Mouse (Mus musculus): ENCODE measurements at regions not wholly inside any gene's neighbourhood (a gene's known extent, or its start where the extent isn't known, plus 50 kb on each side); places are given as distances from the start of the nearest gene placed in this dataset.
"Not testable (repeated sequence)": the region's sequence is repeated elsewhere in the genome, so short reads cannot be mapped to it uniquely, and the experiment has no call there.

- no peaks in the 10 kb centered on the region for H3K4me1 ChIP-seq (ENCODE audit: control insufficient read depth, insufficient read depth, low read length)
Observed at GRCm38 (mm10) chr8:24386462-24386861, 339.2 kb downstream of the Adam3 start.

GRCm38 (mm10) chr8:24383963-24384435 lies 341.7 kb downstream of the Adam3 start:
- no peak for TF ChIP-seq CTCF (IDR thresholded peaks at IDR 0.05; ENCODE audit: insufficient read depth, low read depth, low read length)
- no peak for TF ChIP-seq POLR2A (IDR thresholded peaks at IDR 0.05; ENCODE audit: insufficient read depth, low read depth, low read length)
- Histone ChIP-seq H3K4me3 (ENCODE audit: insufficient read depth, low read depth, low read length) (no peak overlapping the region), H3K27ac (ENCODE audit: insufficient read depth, low read depth, low read length) (no peak overlapping the region), H3K4me1 (ENCODE audit: control insufficient read depth, insufficient read depth, low read length) (no peaks in the 10 kb centered on the region)
- 66% methylated on average over 8 of the region's 8 CpGs for WGBS

More at GRCm38 (mm10) chr8:24386462-24386861, 339.2 kb downstream of the Adam3 start:
- Histone ChIP-seq H3K27ac (ENCODE audit: insufficient read depth, low read depth, low read length) (no peak overlapping the region), H3K4me3 (ENCODE audit: insufficient read depth, low read depth, low read length) (no peak overlapping the region)
- WGBS, result 2% methylated on average over 3 of the region's 3 CpGs
- TF ChIP-seq CTCF (IDR thresholded peaks at IDR 0.05; ENCODE audit: insufficient read depth, low read depth, low read length), result peak; percentile 69
- TF ChIP-seq POLR2A (IDR thresholded peaks at IDR 0.05; ENCODE audit: insufficient read depth, low read depth, low read length), result no peak

- 79% methylated on average over 14 of the region's 14 CpGs for WGBS
- Histone ChIP-seq H3K4me1 (ENCODE audit: control insufficient read depth, insufficient read depth, low read length) (no peaks in the 10 kb centered on the region), H3K4me3 (ENCODE audit: insufficient read depth, low read depth, low read length) (no peak overlapping the region), H3K27ac (ENCODE audit: insufficient read depth, low read depth, low read length) (no peak overlapping the region)
- TF ChIP-seq CTCF (IDR thresholded peaks at IDR 0.05; ENCODE audit: insufficient read depth, low read depth, low read length) (no peak), POLR2A (IDR thresholded peaks at IDR 0.05; ENCODE audit: insufficient read depth, low read depth, low read length) (no peak)
Observed at GRCm38 (mm10) chr8:24383130-24383962, 342.3 kb downstream of the Adam3 start.

GRCm38 (mm10) chr8:24381666-24382253 lies 343.9 kb downstream of the Adam3 start:
- no peaks in the 10 kb centered on the region for H3K4me1 ChIP-seq (ENCODE audit: control insufficient read depth, insufficient read depth, low read length)
- WGBS, result 91% methylated on average over 3 of the region's 3 CpGs
- TF ChIP-seq CTCF (IDR thresholded peaks at IDR 0.05; ENCODE audit: insufficient read depth, low read depth, low read length) (no peak), POLR2A (IDR thresholded peaks at IDR 0.05; ENCODE audit: insufficient read depth, low read depth, low read length) (no peak)
- no peak overlapping the region for H3K4me3 ChIP-seq (ENCODE audit: insufficient read depth, low read depth, low read length)
- H3K27ac ChIP-seq (ENCODE audit: insufficient read depth, low read depth, low read length), result no peak overlapping the region

- no peak overlapping the region for H3K27ac ChIP-seq (ENCODE audit: insufficient read depth, low read depth, low read length)
- H3K4me3 ChIP-seq (ENCODE audit: insufficient read depth, low read depth, low read length), result no peak overlapping the region
- no peaks in the 10 kb centered on the region for H3K4me1 ChIP-seq (ENCODE audit: control insufficient read depth, insufficient read depth, low read length)
- TF ChIP-seq POLR2A (IDR thresholded peaks at IDR 0.05; ENCODE audit: insufficient read depth, low read depth, low read length) (no peak), CTCF (IDR thresholded peaks at IDR 0.05; ENCODE audit: insufficient read depth, low read depth, low read length) (no peak)
Observed at GRCm38 (mm10) chr8:24378070-24378469, 347.6 kb downstream of the Adam3 start.

GRCm38 (mm10) chr8:24376846-24377245 lies 348.8 kb downstream of the Adam3 start:
- not testable (repeated sequence) for H3K4me1 ChIP-seq (ENCODE audit: control insufficient read depth, insufficient read depth, low read length); H3K4me3 ChIP-seq (ENCODE audit: insufficient read depth, low read depth, low read length); H3K27ac ChIP-seq (ENCODE audit: insufficient read depth, low read depth, low read length)
- WGBS, result 88% methylated on average over 10 of the region's 10 CpGs

GRCm38 (mm10) chr8:24374503-24374902 lies 351.1 kb downstream of the Adam3 start:
- Histone ChIP-seq H3K27ac (ENCODE audit: insufficient read depth, low read depth, low read length) (no peak overlapping the region), H3K4me3 (ENCODE audit: insufficient read depth, low read depth, low read length) (no peak overlapping the region), H3K4me1 (ENCODE audit: control insufficient read depth, insufficient read depth, low read length) (no peaks in the 10 kb centered on the region)
- 85% methylated on average over 1 of the region's 1 CpGs for WGBS
- TF ChIP-seq CTCF (IDR thresholded peaks at IDR 0.05; ENCODE audit: insufficient read depth, low read depth, low read length), result no peak
- no peak for TF ChIP-seq POLR2A (IDR thresholded peaks at IDR 0.05; ENCODE audit: insufficient read depth, low read depth, low read length)

- 0 out of 2 replicates have a peak, but pooled peaks cover 6% of the 10 kb centered on the region for H3K4me1 ChIP-seq (ENCODE audit: control insufficient read depth, insufficient read depth, low read length)
- 57% methylated on average over 4 of the region's 4 CpGs for WGBS
- no peak overlapping the region for H3K4me3 ChIP-seq (ENCODE audit: insufficient read depth, low read depth, low read length)
- no peak overlapping the region for H3K27ac ChIP-seq (ENCODE audit: insufficient read depth, low read depth, low read length)
- TF ChIP-seq POLR2A (IDR thresholded peaks at IDR 0.05; ENCODE audit: insufficient read depth, low read depth, low read length) (no peak), CTCF (IDR thresholded peaks at IDR 0.05; ENCODE audit: insufficient read depth, low read depth, low read length) (no peak)
Observed at GRCm38 (mm10) chr8:24372068-24372467, 353.6 kb downstream of the Adam3 start.

- Histone ChIP-seq H3K4me3 (ENCODE audit: insufficient read depth, low read depth, low read length) (no peak overlapping the region), H3K4me1 (ENCODE audit: control insufficient read depth, insufficient read depth, low read length) (peaks cover 13% of the 10 kb centered on the region), H3K27ac (ENCODE audit: insufficient read depth, low read depth, low read length) (no peak overlapping the region)
- TF ChIP-seq CTCF (IDR thresholded peaks at IDR 0.05; ENCODE audit: insufficient read depth, low read depth, low read length), result no peak
- no peak for TF ChIP-seq POLR2A (IDR thresholded peaks at IDR 0.05; ENCODE audit: insufficient read depth, low read depth, low read length)
Observed at GRCm38 (mm10) chr8:24366000-24366399, 359.7 kb downstream of the Adam3 start.
